Mouse (Mus musculus): ENCODE measurements around the gene Egr2. TPM values are rescaled to one million over a fixed set of nuclear protein-coding genes. Genes with fewer than 3 reads are reported as not detected.

The Egr2 gene
- polyA plus RNA-seq, 1 experiment = 3.1 TPM

DNA sequence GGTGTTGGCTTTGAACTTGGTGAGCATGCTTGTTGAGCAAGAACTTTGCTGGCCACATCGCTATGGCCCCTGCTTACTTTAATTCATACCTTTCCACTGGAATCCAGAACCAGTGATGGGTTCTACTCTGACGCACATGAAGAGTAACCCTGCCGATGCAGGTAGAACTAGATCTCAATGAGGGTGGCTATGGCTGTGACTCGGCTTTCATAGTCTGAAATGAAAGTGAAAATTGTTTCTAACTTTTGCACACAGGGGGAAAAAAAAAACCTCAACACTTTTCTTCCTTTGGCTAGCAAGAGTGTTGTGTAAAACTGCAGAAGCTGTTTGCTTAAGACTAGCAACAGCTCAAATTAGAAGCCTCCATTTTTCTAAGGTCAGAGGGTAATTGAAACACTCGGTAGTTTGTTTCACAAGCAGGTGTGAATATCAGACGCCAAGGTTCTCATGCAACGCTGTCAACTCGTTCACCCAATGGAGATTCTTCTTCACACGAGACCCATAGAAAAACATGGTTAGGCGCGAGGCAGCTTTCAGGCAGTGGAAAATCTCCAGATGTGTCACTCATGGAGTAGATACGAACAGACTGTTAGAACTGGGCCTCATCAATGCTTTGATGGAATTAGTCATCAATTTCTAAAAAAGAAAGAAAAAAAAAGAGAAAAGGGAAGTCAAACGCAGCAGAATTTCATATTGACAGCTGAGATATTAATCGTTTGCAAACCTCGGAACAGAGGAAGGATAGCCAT, 38.0 kb upstream of the Egr2 start:
- TF ChIP-seq TCF12 (IDR thresholded peaks at IDR 0.05; ENCODE audit: insufficient read depth, poor library complexity, severe bottlenecking) = no peak
- TF ChIP-seq MYOD1 (IDR thresholded peaks at IDR 0.05; ENCODE audit: control insufficient read depth in 1 of 3, insufficient read length in 2 of 3, low read depth in 2 of 3) = no peak
- no peak for TF ChIP-seq E2F4 (IDR thresholded peaks at IDR 0.05; ENCODE audit: insufficient read depth)
- no peak for TF ChIP-seq CEBPB (IDR thresholded peaks at IDR 0.05; ENCODE audit: insufficient read depth, poor library complexity, severe bottlenecking)
- no peak for TF ChIP-seq POLR2A (IDR thresholded peaks at IDR 0.05; ENCODE audit: insufficient read length, low read depth)
- TF ChIP-seq TCF3 (IDR thresholded peaks at IDR 0.05; ENCODE audit: insufficient read length, low read depth) = no peak
- TF ChIP-seq REST (IDR thresholded peaks at IDR 0.05; ENCODE audit: insufficient read depth, insufficient read length) = no peak
- TF ChIP-seq MYOG (IDR thresholded peaks at IDR 0.05; ENCODE audit: control insufficient read depth in 1 of 3, insufficient read depth in 1 of 3, insufficient read length in 2 of 3, low read depth in 2 of 3) = no peak

DNA sequence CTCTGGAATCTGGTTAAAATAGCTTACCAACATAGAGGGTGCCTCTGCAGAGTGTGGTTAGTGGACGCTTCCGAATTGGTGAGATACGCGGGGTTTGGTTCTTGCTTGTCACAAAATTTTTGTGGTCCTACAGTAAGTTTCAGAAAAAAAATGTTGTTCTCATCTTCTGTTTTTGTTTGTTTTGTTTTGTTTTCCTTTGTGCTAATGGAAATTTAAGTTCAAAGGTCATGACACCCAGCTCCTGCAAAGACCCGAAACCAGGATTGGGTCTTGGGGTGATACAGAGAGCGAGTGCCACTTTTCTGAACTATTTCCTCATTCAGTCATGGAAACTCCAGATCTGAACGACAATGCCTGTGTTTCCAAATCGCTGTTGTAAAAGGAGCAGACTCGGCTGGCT, 37.3 kb upstream of the Egr2 start:
- no peaks in the 10 kb centered on the region for H3K79me2 ChIP-seq (ENCODE audit: control insufficient read depth, insufficient read depth)
- no peaks in the 10 kb centered on the region for H3K27me3 ChIP-seq (ENCODE audit: control insufficient read depth, insufficient read depth, insufficient read length)

More for the DNA sequence above, 38.0 kb upstream of the Egr2 start:
- no peaks in the 10 kb centered on the region for H3K36me3 ChIP-seq (ENCODE audit: control insufficient read depth, insufficient read depth)
- H3ac ChIP-seq (ENCODE audit: control insufficient read depth, insufficient read length) = no peak overlapping the region
- H3K27me3 ChIP-seq (ENCODE audit: control insufficient read depth, insufficient read depth, insufficient read length) = no peaks in the 10 kb centered on the region
- H3K79me2 ChIP-seq (ENCODE audit: control insufficient read depth, insufficient read depth) = no peaks in the 10 kb centered on the region
- no peak overlapping the region for H3K4me3 ChIP-seq
- H3K4me2 ChIP-seq (ENCODE audit: low read depth) = no peak overlapping the region

DNA sequence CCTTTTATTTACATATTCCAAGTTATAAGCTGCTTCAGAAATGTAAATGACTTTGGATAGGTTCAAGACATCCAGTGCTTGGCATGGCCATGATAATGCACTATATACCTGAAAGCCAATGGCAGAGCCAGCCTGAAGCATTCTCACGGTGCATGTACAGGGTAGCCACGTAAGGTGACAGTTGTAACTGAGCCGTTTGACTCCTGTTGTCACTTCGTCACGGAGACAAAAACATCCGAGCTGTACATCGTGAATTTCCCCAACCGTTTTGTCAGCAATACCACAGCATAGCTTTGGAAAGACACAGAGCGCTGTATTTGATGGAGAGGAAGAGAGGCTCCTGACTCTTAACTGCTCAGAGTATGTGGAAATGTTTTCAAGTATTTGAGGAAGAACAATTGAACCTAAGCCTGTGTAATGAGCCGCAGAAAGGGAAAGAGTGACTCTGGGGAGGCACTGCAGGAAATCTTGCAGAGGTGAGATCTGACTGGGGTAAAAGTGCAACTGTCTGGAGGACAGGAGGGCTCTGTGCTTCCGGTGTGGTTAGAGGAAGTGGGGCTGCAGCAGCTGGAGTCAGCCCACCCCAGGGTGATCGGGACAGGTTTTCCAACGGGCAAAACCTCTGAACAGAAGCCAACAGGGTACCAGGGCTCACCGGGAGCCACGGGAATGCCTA, 31.8 kb upstream of the Egr2 start:
- Histone ChIP-seq H3K36me3 (ENCODE audit: control insufficient read depth, insufficient read depth) (no peaks in the 10 kb centered on the region), H3K4me3 (no peak overlapping the region), H3K79me2 (ENCODE audit: control insufficient read depth, insufficient read depth) (no peaks in the 10 kb centered on the region), H3K4me2 (ENCODE audit: low read depth) (no peak overlapping the region), H3K27me3 (ENCODE audit: control insufficient read depth, insufficient read depth, insufficient read length) (no peaks in the 10 kb centered on the region), H3ac (ENCODE audit: control insufficient read depth, insufficient read length) (no peak overlapping the region)
- TF ChIP-seq E2F4 (IDR thresholded peaks at IDR 0.05; ENCODE audit: insufficient read depth) = no peak
- TF ChIP-seq CEBPB (IDR thresholded peaks at IDR 0.05; ENCODE audit: insufficient read depth, poor library complexity, severe bottlenecking) = no peak
- TF ChIP-seq USF1 (IDR thresholded peaks at IDR 0.05; ENCODE audit: low read depth) = no peak
- TF ChIP-seq MYOG (IDR thresholded peaks at IDR 0.05; ENCODE audit: control insufficient read depth in 1 of 3, insufficient read depth in 1 of 3, insufficient read length in 2 of 3, low read depth in 2 of 3) = no peak
- no peak for TF ChIP-seq MAX (IDR thresholded peaks at IDR 0.05; ENCODE audit: low read depth)
- TF ChIP-seq POLR2A (IDR thresholded peaks at IDR 0.05; ENCODE audit: insufficient read length, low read depth) = no peak
- TF ChIP-seq SRF (IDR thresholded peaks at IDR 0.05; ENCODE audit: control insufficient read depth, insufficient read length, low read depth) = no peak
- no peak for TF ChIP-seq MYOD1 (IDR thresholded peaks at IDR 0.05; ENCODE audit: control insufficient read depth in 1 of 3, insufficient read length in 2 of 3, low read depth in 2 of 3)
- no peak for TF ChIP-seq POLR2AphosphoS2 (IDR thresholded peaks at IDR 0.05; ENCODE audit: insufficient read length, low read depth)
- TF ChIP-seq TCF3 (IDR thresholded peaks at IDR 0.05; ENCODE audit: insufficient read length, low read depth) = no peak
- TF ChIP-seq TCF12 (IDR thresholded peaks at IDR 0.05; ENCODE audit: insufficient read depth, poor library complexity, severe bottlenecking) = no peak
- TF ChIP-seq REST (IDR thresholded peaks at IDR 0.05; ENCODE audit: insufficient read depth, insufficient read length) = no peak

More for the DNA sequence above, 37.3 kb upstream of the Egr2 start:
- Histone ChIP-seq H3K4me3 (no peak overlapping the region), H3K4me2 (ENCODE audit: low read depth) (no peak overlapping the region), H3K36me3 (ENCODE audit: control insufficient read depth, insufficient read depth) (no peaks in the 10 kb centered on the region), H3ac (ENCODE audit: control insufficient read depth, insufficient read length) (no peak overlapping the region)
- TF ChIP-seq USF1 (IDR thresholded peaks at IDR 0.05; ENCODE audit: low read depth) = no peak
- TF ChIP-seq CEBPB (IDR thresholded peaks at IDR 0.05; ENCODE audit: insufficient read depth, poor library complexity, severe bottlenecking) = no peak
- no peak for TF ChIP-seq TCF3 (IDR thresholded peaks at IDR 0.05; ENCODE audit: insufficient read length, low read depth)
- TF ChIP-seq E2F4 (IDR thresholded peaks at IDR 0.05; ENCODE audit: insufficient read depth) = no peak
- no peak for TF ChIP-seq POLR2AphosphoS2 (IDR thresholded peaks at IDR 0.05; ENCODE audit: insufficient read length, low read depth)
- TF ChIP-seq REST (IDR thresholded peaks at IDR 0.05; ENCODE audit: insufficient read depth, insufficient read length) = no peak
- TF ChIP-seq TCF12 (IDR thresholded peaks at IDR 0.05; ENCODE audit: insufficient read depth, poor library complexity, severe bottlenecking) = no peak

DNA sequence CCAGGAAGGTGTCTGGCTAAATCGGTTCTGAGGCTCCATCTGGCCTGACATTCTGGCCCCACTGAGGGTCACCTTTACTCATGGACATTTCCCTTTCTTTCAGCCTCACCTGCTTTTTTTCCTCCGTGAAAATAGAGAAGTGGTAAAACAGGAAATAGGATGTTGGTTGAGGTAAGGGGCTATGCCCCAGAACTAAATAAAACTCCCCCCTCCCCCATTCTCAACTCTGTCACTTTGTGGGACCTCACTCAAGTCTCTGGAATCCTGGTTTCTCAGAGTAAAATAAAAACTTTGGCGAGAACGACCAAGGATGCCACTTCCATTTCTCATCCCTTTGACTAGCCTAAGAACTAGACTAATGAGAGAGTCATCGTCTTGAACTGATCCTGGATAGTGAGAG, 31.2 kb upstream of the Egr2 start:
- no peaks in the 10 kb centered on the region for H3K79me2 ChIP-seq (ENCODE audit: control insufficient read depth, insufficient read depth)
- no peak overlapping the region for H3ac ChIP-seq (ENCODE audit: control insufficient read depth, insufficient read length)
- H3K4me2 ChIP-seq (ENCODE audit: low read depth) = no peak overlapping the region
- H3K27me3 ChIP-seq (ENCODE audit: control insufficient read depth, insufficient read depth, insufficient read length) = no peaks in the 10 kb centered on the region
- no peak overlapping the region for H3K4me3 ChIP-seq
- TF ChIP-seq POLR2AphosphoS2 (IDR thresholded peaks at IDR 0.05; ENCODE audit: insufficient read length, low read depth) (no peak), SRF (IDR thresholded peaks at IDR 0.05; ENCODE audit: control insufficient read depth, insufficient read length, low read depth) (no peak), TCF3 (IDR thresholded peaks at IDR 0.05; ENCODE audit: insufficient read length, low read depth) (no peak), MAX (IDR thresholded peaks at IDR 0.05; ENCODE audit: low read depth) (no peak), POLR2A (IDR thresholded peaks at IDR 0.05; ENCODE audit: insufficient read length, low read depth) (no peak), CEBPB (IDR thresholded peaks at IDR 0.05; ENCODE audit: insufficient read depth, poor library complexity, severe bottlenecking) (no peak), E2F4 (IDR thresholded peaks at IDR 0.05; ENCODE audit: insufficient read depth) (no peak), TCF12 (IDR thresholded peaks at IDR 0.05; ENCODE audit: insufficient read depth, poor library complexity, severe bottlenecking) (no peak), MYOG (IDR thresholded peaks at IDR 0.05; ENCODE audit: control insufficient read depth in 1 of 3, insufficient read depth in 1 of 3, insufficient read length in 2 of 3, low read depth in 2 of 3) (no peak), MYOD1 (IDR thresholded peaks at IDR 0.05; ENCODE audit: control insufficient read depth in 1 of 3, insufficient read length in 2 of 3, low read depth in 2 of 3) (no peak), REST (IDR thresholded peaks at IDR 0.05; ENCODE audit: insufficient read depth, insufficient read length) (no peak), USF1 (IDR thresholded peaks at IDR 0.05; ENCODE audit: low read depth) (no peak)
- no peaks in the 10 kb centered on the region for H3K36me3 ChIP-seq (ENCODE audit: control insufficient read depth, insufficient read depth)

All from myocyte (in vitro differentiated cells).